Mouse (Mus musculus): ENCODE measurements at regions not wholly inside any gene's neighbourhood (a gene's known extent, or its start where the extent isn't known, plus 50 kb on each side); places are given as distances from the start of the nearest gene placed in this dataset.
"Not testable (repeated sequence)": the region's sequence is repeated elsewhere in the genome, so short reads cannot be mapped to it uniquely, and the experiment has no call there.

GRCm38 (mm10) chr13:3216070-3216469 lies 321.8 kb upstream of the Gdi2 start:
- H3K9me3 ChIP-seq (ENCODE audit: control insufficient read depth, low read length); H3K4me1 ChIP-seq (ENCODE audit: control insufficient read depth, insufficient read depth, low read length); H3K27me3 ChIP-seq (ENCODE audit: control insufficient read depth, insufficient read depth, low read length); H3K27ac ChIP-seq (replicated peaks; ENCODE audit: low read depth, low read length); H3K9ac ChIP-seq (ENCODE audit: low read length); H3K4me3 ChIP-seq (ENCODE audit: low read depth, low read length); H3K36me3 ChIP-seq (ENCODE audit: control insufficient read depth, insufficient read depth, low read length); H3K4me2 ChIP-seq (ENCODE audit: low read depth, severe bottlenecking); ATAC-seq (ENCODE audit: insufficient number of reproducible peaks, low FRiP score, low TSS enrichment, low read depth): not testable (repeated sequence)
- WGBS: 47% methylated on average over 3 of the region's 3 CpGs
- peak; percentile 21 for DNase-seq (ENCODE audit: low spot score)

- ATAC-seq (ENCODE audit: insufficient number of reproducible peaks, low FRiP score, low TSS enrichment, low read depth); H3K9ac ChIP-seq (ENCODE audit: low read length): not testable (repeated sequence)
These were observed 316.8 kb upstream of the Gdi2 start for GRCm38 (mm10) chr13:3221005-3221621.

DNA sequence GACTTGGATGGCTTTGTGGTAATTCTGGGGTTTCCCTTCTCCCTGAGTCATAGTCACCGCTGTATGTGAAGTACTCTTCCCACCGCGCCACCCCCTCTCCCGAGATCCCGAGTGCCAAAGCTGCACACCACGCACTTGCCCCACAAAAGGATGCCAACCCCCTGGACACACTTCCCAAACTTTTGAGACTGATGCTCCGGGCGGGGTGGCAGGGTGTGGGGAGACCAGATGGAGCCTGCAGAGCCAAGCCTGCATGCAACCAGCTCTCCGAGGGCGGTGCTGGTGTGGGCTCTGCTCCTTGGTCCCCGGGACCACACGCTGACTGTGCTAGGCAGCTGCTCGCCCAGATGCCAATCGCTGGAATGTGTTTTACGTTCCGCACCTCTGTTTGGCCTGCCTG lies 316.2 kb upstream of the Gdi2 start:
- no peak for DNase-seq (ENCODE audit: low spot score)

More at GRCm38 (mm10) chr13:3221005-3221621, 316.8 kb upstream of the Gdi2 start:
- not testable (repeated sequence) for H3K27ac ChIP-seq (replicated peaks; ENCODE audit: low read depth, low read length); H3K9me3 ChIP-seq (ENCODE audit: control insufficient read depth, low read length); H3K27me3 ChIP-seq (ENCODE audit: control insufficient read depth, insufficient read depth, low read length); H3K4me1 ChIP-seq (ENCODE audit: control insufficient read depth, insufficient read depth, low read length); H3K4me3 ChIP-seq (ENCODE audit: low read depth, low read length); H3K4me2 ChIP-seq (ENCODE audit: low read depth, severe bottlenecking); H3K36me3 ChIP-seq (ENCODE audit: control insufficient read depth, insufficient read depth, low read length); DNase-seq (ENCODE audit: low spot score)
- WGBS: 80% methylated on average over 10 of the region's 10 CpGs

GRCm38 (mm10) chr13:3258379-3258778 lies 279.5 kb upstream of the Gdi2 start:
- H3K27me3 ChIP-seq (ENCODE audit: control insufficient read depth, insufficient read depth, low read length): no peaks in the 10 kb centered on the region
- H3K4me2 ChIP-seq (ENCODE audit: low read depth, severe bottlenecking): no peak overlapping the region
- WGBS: 83% methylated on average over 1 of the region's 1 CpGs
- no peak overlapping the region for H3K27ac ChIP-seq (replicated peaks; ENCODE audit: low read depth, low read length)
- H3K9me3 ChIP-seq (ENCODE audit: control insufficient read depth, low read length): no peaks in the 10 kb centered on the region
- H3K9ac ChIP-seq (ENCODE audit: low read length): no peak overlapping the region
- H3K4me3 ChIP-seq (ENCODE audit: low read depth, low read length): no peak overlapping the region
- DNase-seq (ENCODE audit: low spot score) (no peak), ATAC-seq (ENCODE audit: insufficient number of reproducible peaks, low FRiP score, low TSS enrichment, low read depth) (no peak)
- H3K36me3 ChIP-seq (ENCODE audit: control insufficient read depth, insufficient read depth, low read length): no peaks in the 10 kb centered on the region
- no peaks in the 10 kb centered on the region for H3K4me1 ChIP-seq (ENCODE audit: control insufficient read depth, insufficient read depth, low read length)

More for the DNA sequence above, 316.2 kb upstream of the Gdi2 start:
- no peaks in the 10 kb centered on the region for H3K27me3 ChIP-seq (ENCODE audit: control insufficient read depth, insufficient read depth, low read length)
- ATAC-seq (ENCODE audit: insufficient number of reproducible peaks, low FRiP score, low TSS enrichment, low read depth): no peak
- H3K9me3 ChIP-seq (ENCODE audit: control insufficient read depth, low read length): no peaks in the 10 kb centered on the region; the same call in 1 of the 2 replicates
- H3K4me1 ChIP-seq (ENCODE audit: control insufficient read depth, insufficient read depth, low read length): no peaks in the 10 kb centered on the region
- WGBS: 68% methylated on average over 16 of the region's 16 CpGs
- no peak overlapping the region for H3K9ac ChIP-seq (ENCODE audit: low read length)
- H3K4me3 ChIP-seq (ENCODE audit: low read depth, low read length): no peak overlapping the region
- no peaks in the 10 kb centered on the region for H3K36me3 ChIP-seq (ENCODE audit: control insufficient read depth, insufficient read depth, low read length)
- H3K4me2 ChIP-seq (ENCODE audit: low read depth, severe bottlenecking): no peak overlapping the region
- H3K27ac ChIP-seq (replicated peaks; ENCODE audit: low read depth, low read length): no peak overlapping the region

GRCm38 (mm10) chr13:3276130-3276529 lies 261.7 kb upstream of the Gdi2 start:
- not testable (repeated sequence) for H3K4me3 ChIP-seq (ENCODE audit: low read depth, low read length); H3K9ac ChIP-seq (ENCODE audit: low read length); ATAC-seq (ENCODE audit: insufficient number of reproducible peaks, low FRiP score, low TSS enrichment, low read depth); H3K4me2 ChIP-seq (ENCODE audit: low read depth, severe bottlenecking); H3K27ac ChIP-seq (replicated peaks; ENCODE audit: low read depth, low read length); H3K36me3 ChIP-seq (ENCODE audit: control insufficient read depth, insufficient read depth, low read length); H3K27me3 ChIP-seq (ENCODE audit: control insufficient read depth, insufficient read depth, low read length); DNase-seq (ENCODE audit: low spot score); H3K9me3 ChIP-seq (ENCODE audit: control insufficient read depth, low read length); H3K4me1 ChIP-seq (ENCODE audit: control insufficient read depth, insufficient read depth, low read length)
- 36% methylated on average over 1 of the region's 1 CpGs for WGBS

All from limb, embryonic 11.5 days (tissue).